Mouse (Mus musculus): ENCODE data around the gene 2810408A11Rik.

DNA sequence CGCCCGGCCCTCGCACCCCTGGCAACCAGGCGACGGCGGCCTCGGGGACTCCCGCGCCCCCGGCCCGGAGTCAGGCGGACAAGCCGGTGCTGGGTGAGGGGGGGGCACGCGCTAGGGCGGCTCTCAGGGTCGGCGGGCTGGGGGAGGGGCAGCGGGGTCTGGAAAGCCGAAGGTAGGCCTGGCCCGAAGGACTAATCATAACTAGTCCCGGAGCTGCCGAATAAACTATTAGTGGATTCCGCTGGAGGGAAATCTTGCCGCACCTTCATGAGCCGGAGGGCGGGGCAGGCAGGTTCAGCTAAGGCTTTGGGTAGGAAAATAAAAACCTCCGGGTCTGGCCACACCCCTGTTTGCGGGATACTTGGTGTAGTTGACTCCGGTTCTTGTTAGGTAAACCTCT is 35.4 kb upstream of the 2810408A11Rik start:
- TF ChIP-seq CTCF (IDR thresholded peaks at IDR 0.05; ENCODE audit: low read depth) (no peak), EP300 (IDR thresholded peaks at IDR 0.05; ENCODE audit: low read depth) (no peak)
